Mouse (Mus musculus) megakaryocyte progenitor cell, adult 5-6 weeks (primary cell): ENCODE measurements around the gene Pfdn5. TPM values are rescaled to one million over a fixed set of nuclear protein-coding genes. Genes with fewer than 3 reads are reported as not detected.
A peak's percentile ranks its signal among the peaks of the same experiment; 100 is the strongest.

Experiments used
- ATAC-seq: replicated peaks from 2 replicates; pipeline ENCODE4 v1.8.0; 2016; ENCODE audit warnings: mild to moderate bottlenecking, moderate TSS enrichment, inconsistent platforms; ENCODE audit not compliant: poor library complexity
- total RNA-seq, 2 experiments: library from RNA; stranded (forward) in 1 of 2; stranded (reverse) in 1 of 2; fragments of 157-497, 149-512 nt in 1 of 2; fragments of 200-1000 nt in 1 of 2; gene quantifications; 2 replicates each; pipeline versions ENCODE4 v1.2.3 to v1.2.4; 2015 to 2017

Pfdn5 gene
- total RNA-seq, 2 experiments from 2014 or later, result 343 to 345 TPM

DNA sequence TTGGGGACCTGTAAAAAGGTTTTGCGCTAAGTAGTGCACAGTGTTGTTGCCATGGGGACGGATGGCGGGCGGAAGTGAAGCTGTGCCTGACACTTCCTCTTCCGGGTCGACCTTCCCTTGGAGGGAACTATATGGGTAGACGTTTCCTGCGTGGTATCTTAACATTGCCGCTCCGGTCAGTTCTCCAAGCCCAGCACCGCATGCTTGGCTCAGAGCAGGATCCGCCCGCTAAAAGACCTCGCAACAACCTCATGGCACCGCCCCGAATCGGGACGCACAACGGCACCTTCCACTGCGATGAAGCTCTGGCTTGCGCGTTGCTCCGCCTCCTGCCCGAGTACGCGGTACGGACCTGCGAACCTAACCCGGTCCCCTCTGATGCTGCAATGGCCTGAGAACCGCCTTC is 5.7 kb downstream of the Pfdn5 start, which contains the start of gene Myg1:
Gene Myg1 (plus strand): TSS at position 100 of the 406 bp plus-strand sequence.
- peak; percentile 95 for ATAC-seq

DNA sequence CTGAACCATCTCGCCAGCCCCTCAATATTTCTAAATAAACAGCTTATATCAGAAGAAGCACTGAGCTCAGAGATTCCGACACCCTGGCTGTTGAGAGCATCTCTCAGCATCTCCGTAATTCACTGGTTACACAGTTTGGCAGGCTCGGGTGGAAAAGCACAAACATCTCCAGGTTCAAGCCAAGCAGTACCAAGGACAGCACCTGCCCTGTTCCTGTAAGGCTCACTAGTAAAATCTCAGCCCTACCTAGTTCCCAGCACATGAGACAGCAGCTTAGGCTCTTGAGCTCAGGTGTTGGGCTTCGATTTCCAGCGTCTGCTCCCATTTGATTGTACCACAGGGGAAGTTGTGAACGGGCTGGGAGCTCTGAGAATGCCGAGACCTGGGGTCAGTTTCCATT is 9.3 kb downstream of the Pfdn5 start:
- ATAC-seq, result no peak

GRCm38 (mm10) chr15:102335925-102336324 is 10.0 kb downstream of the Pfdn5 start:
- ATAC-seq, result 0 out of 2 replicates have a peak, but pooled peaks have one; percentile 33

DNA sequence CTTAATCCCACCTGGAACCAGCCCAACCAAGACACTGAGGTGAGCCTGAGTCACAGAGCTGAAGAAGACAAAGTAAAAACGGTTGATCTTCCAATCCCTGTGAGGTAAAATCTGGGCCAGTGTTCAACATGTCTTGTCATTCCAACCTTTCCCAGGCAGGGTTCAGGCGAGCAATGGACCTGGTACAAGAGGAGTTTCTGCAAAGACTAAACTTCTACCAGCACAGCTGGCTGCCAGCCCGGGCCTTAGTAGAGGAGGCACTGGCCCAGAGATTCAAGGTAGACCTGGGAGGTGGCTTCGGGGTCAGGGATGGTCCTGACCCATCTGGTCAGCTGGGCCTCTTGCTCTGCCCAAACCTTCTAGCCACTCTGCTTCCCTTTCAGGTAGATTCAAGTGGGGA is 11.0 kb downstream of the Pfdn5 start:
- no peak for ATAC-seq

GRCm38 (mm10) chr15:102339612-102340011 is 13.7 kb downstream of the Pfdn5 start:
- no peak for ATAC-seq

DNA sequence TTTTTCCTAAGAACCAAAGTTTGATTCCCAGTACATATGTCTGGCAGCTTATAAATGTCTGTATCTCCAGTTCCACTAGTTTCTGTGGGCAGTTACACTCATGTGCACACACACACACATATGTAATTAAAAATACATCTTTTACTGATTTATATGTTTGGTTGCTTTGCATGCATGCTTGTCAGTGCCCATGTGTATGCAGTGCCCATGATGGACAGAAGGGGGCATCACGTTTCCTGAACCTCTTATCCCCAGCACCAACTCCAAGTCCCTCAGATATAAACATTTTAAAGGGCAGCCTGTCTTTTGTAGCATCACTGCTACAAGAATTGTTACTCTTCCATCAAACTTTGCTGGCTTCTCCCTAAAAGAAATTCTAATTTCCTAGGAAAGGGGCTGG is 15.7 kb downstream of the Pfdn5 start:
- ATAC-seq, result peak; percentile 92

DNA sequence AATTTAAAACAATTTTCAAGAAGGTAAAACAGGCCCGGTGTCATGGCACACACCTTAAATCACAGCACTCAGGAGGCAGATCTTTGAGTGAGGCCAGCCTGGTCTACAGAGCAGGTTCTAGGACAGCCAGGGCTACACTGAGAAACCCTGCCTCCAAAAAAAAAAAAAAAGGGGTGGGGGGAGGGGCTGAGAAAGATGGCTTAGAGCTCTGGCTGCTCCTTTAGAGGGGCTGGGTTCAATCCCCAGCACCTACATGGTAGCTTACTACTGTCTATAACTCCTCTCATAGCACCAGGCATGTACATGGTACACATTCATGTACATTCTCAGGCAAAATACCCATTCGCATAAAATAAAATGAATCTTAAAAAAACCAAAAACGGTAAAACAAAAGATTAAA is 18.6 kb downstream of the Pfdn5 start:
- ATAC-seq, result no peak

GRCm38 (mm10) chr15:102346444-102346843 is 20.5 kb downstream of the Pfdn5 start:
- no peak for ATAC-seq

DNA sequence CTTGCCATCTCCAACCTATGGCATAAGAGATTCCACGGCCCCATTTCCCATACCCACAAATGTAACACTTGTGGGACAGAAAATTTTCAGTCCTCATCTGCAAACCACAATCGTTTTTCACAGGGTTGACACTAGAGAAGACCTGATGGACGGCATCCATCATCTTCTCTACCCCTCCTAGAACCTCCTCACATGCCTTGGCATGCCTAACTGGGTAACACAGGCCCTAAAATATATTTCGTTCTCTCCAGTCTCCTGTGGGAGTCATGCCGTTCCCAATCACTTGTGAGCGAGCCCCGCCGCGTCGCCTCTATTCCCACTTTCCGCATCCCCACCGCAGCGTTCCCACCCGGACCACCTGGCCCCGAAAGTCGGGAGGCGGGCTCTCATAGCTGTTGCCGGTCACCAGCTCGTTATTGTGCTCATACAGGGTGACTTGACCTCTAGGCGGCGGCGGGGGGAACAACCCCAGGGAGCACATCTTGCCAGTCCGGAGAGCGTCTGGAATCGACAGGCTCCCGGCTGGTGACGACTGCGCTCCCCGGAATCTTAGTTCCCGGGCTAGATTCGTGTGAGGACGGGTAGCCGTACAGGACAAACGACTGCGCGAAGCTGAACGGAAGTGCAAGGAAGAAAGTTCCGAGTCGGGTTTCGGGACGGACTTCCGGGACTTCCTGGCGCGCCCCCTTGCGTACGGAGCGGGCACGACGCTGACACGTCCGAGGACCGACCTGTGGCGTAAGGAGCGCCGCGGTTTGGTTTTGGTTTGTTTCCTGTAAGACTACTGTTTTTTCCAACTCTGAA is 24.4 kb downstream of the Pfdn5 start, which contains the start of gene Aaas:
Gene Aaas (minus strand): TSS at position 634 of the 804 bp plus-strand sequence.
- ATAC-seq, result peak; percentile 91

DNA sequence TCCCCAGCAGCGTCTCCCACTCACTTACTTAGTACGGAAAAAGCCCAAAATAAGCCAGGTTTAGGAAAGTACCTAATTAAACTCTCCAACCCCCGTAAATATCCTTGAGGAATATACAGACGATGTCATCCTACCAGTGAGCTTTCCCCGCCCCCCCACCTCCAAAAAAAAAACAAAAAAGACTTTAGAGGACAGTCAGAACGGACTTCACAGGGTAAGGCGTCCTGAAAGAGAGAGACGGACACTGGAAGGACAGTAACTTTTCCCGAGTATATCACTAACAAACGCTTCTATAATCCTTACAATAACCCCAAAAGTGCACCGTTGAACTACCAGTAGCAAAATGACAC is 25.0 kb downstream of the Pfdn5 start:
- peak; percentile 5; the same call in 1 of the 2 replicates for ATAC-seq

- ATAC-seq, result no peak
Observed at GRCm38 (mm10) chr15:102352177-102352576, 26.3 kb downstream of the Pfdn5 start.

DNA sequence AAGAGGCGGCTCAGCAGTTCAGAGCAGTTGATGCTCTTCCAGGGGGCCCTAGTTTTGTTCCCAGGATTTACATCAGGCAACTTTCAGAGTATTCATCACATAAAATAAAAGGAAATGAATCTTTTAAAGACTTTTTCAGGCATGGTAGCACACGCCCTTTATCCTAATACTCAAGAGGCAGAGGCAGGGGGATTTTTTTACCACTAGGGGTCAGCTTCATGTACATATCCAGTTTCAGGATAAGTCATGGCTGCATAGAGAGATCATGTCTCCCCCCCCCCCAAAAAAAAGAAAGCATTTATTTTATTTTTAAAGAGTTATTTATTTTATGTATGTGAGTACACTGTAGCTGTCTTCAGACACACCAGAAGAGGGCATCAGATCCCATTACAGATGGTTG is 28.1 kb downstream of the Pfdn5 start:
- ATAC-seq, result no peak

GRCm38 (mm10) chr15:102355134-102355870 is 29.4 kb downstream of the Pfdn5 start:
- ATAC-seq, result peak; percentile 41

GRCm38 (mm10) chr15:102355871-102356441 is 30.0 kb downstream of the Pfdn5 start:
- ATAC-seq, result 0 out of 2 replicates have a peak, but pooled peaks have one; percentile 9

DNA sequence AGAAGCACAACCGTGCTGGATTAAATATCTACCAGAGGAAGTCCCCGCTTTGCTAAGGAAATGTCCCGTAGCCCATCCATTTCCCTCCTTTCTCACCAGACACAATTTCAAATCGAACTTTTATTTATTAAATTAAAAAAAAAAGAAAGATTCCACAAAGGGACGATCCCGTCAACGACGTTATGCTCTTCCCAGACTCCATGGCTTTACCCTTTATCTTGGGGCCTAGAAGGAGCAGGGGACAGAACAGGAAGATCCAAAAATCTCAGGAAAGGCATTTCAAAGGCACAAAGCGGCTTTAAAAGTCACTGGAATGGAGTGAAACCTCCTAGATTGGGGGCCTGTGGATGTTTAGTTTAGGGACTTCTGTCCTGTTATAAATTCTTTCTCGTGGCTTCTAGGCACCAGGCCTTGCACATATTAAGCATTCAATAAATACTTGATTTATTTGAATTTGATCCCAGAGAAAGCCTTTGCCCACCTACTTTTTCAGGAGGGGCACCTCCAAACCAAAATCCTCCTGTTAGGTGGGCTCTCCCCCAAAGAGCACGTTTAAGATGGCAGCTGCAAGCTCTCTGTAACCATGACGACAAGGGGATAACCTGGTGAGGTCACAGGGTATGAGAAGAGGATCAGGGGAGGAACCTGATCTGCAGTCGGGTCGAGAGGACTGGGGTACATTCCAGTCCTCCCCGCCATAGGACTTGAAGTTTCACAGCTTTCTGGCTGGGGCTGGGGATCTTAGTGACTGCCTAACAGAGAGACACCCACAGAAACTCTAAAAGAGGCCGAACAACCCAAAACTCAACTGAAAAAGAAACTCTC is 30.8 kb downstream of the Pfdn5 start:
- ATAC-seq, result no peak

DNA sequence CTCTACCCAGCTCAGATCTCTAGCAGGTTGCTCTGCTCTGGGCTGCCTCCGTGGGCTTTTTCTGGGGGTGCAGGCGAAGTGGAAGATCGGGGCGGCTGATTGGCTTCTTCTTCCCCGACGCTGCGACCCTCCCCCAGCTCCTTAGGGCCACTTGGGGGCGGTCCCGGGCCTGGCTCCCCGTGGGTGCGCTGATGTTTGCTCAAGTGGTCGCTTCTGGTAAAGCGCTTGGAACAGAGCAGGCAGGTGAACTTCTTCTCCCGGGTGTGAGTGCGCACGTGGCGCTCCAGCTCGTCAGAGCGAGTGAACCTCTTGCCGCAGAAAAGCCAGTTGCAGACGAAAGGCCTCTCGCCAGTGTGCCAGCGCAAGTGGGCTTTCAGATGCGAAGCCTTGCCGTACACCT is 32.2 kb downstream of the Pfdn5 start:
- no peak for ATAC-seq

DNA sequence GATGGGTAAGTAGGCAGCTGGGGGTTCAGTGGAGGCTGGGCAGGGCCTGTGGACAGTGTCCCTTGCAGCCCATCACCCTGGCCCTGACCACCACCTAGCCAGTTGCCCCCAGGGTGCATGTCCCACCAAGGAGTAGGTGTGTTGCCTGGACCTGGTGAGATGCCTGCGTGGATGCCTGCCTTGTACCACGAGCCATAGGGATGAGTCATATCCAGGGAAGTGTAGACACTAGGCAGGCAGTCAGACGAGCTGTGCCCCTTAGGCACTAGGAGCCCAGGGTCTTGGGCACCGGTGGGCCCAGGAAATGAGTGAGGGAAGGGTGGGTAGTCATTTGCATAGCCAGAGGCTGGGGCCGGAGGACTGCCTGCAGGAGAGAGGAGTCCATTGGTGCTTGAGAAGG is 32.9 kb downstream of the Pfdn5 start:
- no peak for ATAC-seq

DNA sequence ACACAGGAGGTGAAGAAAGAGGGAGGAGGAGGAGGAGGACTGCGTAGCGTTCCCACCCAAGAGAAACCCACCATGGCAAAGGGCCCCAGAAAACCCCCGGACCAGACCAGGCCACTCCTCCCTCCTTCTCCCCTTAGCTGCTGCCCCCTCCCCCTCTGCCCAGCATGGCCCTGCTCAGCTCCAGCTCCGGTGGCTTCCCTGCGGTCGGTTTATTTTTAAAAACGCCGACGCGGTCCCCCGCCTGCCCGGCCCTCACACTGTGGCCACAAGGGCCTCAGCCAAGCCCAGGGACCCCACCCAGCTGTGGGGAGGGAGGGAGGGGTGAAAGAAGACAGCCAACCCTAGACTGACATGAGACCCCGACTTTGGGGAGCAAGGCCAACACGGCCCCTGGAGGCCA is 36.7 kb downstream of the Pfdn5 start:
- no peak for ATAC-seq

- no peak for ATAC-seq
Observed at GRCm38 (mm10) chr15:102364678-102365077, 38.8 kb downstream of the Pfdn5 start.

DNA sequence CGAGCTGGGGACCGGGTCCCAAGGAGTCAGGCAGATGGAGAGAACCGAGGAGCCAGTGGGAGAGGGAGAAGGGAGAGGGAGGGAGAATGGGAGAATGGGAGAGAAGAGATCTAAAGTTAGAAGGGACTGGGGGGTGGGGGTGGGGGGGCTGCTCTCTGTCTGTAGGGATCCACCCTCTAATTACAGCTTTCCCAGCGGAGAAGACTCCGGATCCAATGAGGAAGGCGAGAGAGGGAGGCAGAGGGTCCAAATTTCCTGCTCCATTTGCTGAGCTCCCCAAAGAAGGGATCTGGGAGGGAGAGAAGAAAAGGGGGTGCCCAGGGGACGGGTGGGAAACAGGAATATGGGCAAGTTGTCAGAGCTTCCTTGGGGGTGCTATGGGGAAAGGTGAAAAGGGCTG is 40.3 kb downstream of the Pfdn5 start:
- ATAC-seq, result no peak
